Mouse (Mus musculus) CD8-positive naive resting alpha-beta T cell, adult 2 months (primary cell): ENCODE data around the gene Itgb1.
A peak's percentile ranks its signal among the peaks of the same experiment; 100 is the strongest.

Source experiments
- DNase-seq, 2 experiments: peaks; one replicate each; pipeline ENCODE4 v3.0.0; 2022; ENCODE audit warnings: low read depth in 2 of 2, low spot score in 2 of 2

Itgb1 gene

DNA sequence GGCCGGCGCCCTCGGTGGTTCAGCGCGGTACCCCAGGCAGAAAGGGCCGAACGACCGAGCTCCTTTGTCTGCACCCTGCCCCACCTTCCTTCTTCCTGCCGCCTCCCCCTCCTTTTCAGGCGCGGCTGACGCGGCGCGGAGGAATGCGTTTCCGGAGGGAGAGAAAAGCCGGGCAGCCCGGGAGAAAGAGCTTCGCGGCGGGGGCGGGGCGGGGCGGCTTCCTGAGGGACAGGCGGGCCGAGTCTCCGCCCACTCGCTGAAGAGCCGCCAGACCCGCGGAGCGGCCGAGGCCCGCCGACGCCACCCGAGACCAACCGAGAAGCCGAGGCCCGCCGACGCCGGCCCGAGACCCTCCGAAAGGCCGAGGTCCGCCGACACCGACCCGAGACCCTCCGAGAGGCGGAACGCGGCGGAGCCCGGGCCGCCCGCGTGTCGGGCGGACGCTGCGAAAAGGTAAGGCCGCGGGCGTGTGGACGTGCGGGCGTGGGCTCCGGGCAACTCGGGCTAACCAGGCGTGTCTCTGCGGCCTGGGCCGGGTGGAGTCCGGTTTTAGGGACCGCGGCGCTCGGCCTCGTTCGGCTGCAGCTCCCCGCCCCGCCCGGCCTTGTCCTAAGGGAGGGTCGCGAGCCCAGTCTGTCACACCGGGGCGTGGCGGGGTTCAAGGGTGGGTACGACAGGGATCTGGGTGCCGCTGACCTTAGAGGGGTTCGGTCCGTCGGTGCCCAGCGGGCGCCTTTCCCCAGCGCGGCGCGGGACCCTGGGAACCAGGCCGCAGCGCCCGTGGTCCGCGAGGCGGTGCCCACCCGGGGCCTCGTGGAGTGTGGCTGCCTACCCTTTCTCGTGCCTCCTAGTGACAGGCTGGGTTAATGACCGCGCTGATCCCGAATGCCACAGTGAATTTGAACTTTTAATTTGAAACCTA, at the start of gene Itgb1:
Gene Itgb1 (plus strand): TSS at position 148 of the 922 bp plus-strand sequence.
- DNase-seq, result peak; percentile 37 to 51

DNA sequence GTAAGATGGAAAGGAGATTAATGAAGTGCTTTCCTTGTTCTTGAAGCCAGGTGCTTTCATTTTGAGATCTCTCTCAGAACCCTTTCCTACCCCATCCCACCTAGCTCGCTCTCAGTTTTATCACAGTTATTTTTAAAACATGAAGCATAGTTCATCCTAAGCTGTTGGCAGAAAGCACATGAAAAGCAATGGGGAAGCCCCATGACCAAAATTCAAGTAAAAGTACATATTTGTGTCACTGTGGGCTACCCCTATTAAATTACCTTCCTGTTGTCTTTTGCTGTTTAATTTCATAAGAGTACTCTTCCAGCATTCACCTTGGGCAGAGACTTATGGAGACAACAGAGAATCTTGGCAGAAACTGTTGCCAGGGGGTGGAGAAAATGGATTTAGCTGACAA, 42.4 kb upstream of the Itgb1 start:
- no peak for DNase-seq

DNA sequence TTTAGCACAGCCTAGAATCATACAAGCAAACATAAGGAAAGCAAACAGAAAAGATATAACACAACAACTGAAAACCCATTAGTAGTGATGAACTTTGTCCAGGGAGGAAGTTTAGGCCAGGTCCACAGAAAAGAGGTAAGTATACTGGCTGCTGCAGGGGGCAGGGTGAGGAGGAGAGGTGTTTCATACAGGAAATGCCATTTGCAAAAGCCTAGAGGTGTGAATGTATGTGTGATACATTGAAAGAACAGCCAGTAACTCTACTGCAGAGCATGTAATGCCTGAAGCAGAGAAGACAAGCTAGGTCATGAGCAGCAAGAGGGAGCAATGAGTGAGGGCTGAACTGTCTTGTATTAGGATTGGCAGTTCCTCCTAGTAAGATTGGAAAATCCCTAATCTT, 40.0 kb upstream of the Itgb1 start:
- DNase-seq, result no peak

DNA sequence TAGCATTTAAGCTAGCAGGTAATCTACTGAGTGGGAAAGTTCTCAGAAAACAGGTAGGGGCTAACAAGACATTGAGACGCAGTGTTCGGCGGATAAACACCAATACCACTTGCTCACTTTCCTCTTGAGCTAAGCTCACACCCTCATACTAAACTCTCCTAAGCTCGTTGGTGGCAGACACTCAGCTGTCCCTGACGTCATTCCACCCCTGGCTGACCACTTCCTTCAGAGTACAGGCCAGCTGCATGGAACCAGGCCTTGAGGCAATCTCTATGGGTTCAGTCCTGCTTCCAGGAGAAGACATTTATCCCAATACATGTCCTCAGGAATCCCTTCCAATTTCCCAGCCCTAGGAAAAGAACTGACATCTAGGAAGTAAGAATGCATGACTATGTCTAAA, 39.0 kb upstream of the Itgb1 start:
- DNase-seq, result no peak

DNA sequence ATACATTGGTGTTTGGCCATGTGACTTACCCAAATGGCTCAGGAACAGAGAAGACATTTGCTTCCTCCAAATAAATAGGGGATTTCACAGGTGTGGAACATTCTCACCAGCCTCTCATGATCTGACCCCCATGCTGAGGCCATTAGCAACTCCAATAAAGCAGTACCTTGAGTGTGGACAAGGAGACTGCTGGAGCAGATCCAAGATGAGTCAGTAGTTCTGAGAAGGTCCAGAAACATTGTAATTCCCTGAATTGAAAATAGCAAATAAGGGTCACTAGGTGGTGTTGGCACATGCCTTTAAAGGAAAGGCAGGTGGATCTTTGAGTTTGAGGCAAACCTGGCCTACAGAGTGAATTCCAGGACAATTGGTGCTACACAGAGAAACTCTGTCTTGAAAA, 37.4 kb upstream of the Itgb1 start:
- DNase-seq, result no peak

DNA sequence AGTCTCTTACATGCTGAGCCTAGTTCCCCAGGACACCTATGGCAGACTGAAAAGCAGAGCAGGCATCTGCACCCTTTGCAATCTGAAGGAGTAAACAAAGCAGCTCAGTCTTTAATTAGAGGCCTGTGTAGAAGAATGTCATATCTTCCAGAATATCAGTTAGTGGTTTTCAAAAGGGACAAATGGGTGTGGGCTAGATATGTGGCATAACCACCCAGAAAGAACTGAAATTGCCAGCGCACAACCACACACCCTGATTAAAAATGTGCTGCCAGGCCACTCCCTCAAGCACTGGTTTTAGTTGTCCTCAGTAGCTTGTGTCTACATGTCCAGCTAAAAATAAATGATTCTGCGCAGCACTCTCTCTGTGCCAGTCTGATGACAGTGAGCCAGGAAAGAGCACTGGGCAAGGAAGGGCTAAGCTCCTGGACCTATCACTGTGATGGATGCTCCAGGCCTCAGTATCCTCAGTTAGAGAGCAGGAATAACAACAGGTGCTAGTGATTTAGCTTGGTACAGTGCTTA, 35.1 kb upstream of the Itgb1 start:
- DNase-seq, result no peak

DNA sequence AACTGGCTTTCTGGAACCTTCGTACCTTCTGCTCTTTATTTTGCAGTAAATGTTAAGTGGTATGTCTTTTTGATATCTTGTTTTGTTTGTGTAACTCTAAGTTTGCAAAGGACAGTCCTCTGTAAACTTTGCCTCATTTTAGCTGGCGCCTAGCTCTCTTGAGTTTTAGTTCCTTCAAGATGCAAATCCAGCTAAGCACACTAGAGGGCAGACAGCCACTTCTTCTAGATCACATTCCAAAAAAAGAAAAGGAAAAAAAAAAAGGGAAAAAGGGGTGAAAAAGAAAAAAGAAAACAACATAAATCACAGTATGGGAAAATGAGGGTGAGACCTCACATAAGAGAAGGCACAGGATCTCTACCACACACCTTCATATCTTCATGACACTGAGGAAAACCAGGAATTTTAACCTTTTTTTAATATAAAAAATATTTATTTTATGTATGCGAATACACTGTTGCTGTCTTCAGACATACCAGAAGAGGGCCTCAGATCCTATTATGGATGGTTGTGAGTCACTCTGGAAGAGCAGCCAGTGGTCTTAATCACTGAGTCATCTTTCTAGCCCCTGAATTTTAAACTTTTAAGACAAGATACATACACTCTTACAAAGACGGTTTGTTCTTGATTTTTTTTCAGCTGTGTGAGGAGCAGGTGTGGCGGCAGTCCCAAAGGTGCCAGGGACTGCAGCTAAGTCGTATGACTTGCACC, 32.9 kb upstream of the Itgb1 start:
- DNase-seq, result no peak

DNA sequence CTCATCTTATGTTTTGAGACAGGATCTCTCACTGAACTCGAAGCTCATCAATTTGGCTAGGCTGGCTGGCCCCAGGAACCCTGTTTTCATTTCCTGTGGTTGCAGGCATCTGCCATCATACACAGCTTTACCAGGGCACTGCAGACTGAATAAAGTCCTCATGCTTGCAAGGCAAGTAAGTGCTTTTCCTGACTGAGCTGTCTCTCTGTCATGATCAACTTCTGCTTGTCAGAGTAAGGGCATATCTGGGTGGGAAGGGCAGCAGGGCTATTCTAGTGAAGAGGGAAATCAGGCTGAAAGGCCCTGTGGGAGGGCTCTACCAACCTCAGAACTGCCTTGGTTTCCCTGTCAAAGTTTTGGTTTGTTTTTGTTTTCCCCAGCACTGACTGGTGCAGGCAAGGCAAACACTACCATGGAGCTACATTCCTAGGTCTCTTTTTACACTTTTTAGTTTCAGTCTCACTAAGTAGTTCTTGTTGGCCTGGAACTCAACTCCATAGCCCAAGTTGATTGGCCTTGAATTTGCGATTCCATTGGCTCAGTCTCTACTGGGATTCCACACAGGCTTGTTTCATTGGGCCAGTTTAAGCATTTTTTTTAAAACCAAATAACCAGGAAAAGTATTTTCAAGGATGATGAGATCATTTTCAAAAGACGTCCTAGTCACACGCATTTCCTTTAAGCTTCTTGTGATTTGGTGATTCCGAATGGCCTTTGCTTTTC, 31.7 kb upstream of the Itgb1 start:
- no peak for DNase-seq

DNA sequence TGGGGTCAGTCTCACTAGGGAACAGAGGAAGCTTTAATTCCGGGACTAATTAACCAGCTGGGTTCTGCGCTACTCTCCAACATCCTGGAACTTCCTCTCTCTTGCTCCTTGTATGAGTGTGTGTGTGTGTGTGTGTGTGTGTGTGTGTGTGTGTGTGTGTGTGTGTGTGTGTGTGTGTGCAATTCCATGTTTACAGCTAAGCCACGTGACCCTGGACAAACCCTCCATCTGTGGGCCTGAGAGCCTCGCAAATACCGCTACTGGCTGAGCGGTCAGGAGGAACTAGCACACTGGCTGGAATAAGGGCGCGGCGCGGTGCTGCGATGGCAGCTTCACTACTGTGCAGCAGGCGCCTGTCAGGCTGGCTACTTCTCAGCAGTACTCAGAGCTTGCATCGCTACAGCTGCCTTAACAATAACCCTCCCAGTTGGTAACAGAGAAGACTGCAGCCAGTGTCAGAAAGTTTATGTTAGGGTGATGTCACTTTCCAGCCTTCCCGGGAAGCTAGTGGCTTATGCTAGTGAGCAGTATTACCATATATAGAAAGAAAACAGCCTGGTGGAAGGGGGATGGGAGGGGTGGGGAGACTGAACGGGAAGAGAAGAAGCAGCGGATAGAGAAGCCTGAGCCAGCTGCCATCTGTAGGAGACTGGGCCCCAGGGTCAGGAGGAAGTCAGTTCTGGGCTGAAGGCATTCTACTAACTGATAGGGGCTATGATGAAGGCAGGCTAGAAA, 30.9 kb upstream of the Itgb1 start:
- DNase-seq, result no peak

DNA sequence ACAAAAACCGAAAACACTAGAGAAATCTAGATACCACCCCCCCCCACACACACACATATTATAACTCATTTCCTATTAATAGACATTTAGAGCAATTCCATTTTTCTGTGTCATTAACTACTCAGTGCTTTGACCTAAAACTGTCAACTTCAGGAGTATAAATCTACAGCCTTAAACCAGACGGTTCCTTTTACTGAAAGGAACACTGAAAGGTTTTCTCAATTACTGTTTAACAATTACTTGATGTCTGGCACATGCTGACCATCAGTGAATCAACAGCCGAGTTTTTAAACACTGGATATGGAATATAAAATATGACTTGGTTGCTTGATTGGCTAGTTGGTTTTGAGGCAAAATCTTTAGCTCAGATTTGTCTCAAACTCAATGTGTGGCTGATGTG, 23.3 kb upstream of the Itgb1 start:
- DNase-seq, result no peak

DNA sequence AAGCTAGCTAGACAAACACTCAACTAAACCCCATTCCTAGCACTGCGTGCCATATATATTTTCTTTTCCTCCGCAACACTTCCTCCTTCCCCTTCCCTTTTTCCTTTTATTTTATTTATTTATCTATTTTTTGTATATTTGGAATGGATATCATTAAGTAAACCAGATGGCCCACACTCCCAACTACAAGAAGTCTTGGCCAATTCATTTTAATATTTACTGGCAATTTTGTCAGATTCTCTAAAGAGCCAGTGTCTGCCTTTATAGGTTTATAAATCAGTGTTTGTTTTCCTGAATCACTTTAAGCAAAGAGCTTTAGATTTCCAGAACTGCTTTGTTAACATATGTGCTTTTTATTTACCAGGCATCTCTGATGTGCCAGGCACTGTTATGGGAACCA, 22.8 kb upstream of the Itgb1 start:
- DNase-seq, result no peak

DNA sequence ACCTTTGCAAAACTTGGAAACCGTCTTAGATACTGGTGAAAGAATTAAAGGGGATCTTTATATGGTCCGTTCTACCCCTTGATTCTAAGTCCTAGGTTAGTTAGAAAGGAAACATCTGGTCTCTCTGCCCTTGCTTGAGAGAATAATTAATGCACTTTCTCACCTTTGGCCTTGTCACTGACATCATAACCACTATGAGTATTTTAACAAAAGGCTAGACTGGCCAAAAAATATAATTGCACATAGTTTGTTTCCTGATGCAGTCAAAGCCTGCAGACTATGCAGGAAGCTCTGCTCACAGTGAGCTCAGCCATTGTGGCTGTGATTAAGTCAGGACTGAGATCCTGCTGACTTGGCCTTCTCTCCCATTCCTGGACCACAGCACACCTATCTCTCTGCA, 22.3 kb upstream of the Itgb1 start:
- DNase-seq, result no peak

DNA sequence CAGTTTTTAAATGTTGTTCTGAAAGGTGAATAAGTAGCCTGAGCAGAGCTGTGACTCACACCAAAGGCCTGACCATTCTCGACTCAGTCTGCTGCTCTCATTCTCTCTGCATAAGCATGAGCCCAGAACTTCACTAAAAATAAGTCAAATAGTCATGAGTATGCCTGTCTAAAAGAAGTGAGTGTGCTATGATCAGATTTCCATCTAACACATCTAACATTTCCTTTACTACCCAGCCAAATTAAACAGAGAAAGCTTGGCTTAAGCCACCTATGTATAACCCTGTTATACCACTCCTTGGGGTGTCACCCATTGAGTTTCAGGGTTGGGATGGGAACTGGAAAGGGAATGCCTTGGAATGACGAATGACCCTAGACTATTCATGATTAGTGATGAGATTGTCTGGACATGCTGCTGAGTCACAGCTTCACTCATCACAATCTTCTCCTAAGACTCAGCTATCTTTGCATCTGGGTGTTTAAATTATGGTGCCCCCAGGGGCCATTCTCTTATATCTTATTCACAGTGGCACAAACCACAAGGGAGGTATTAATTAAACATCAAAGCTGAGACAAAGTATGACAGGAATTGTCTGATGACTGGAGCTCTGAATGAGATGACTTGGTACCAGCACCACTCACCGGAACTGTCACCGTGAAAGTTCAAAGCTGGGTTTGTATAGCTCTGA, 18.7 kb upstream of the Itgb1 start:
- no peak for DNase-seq

DNA sequence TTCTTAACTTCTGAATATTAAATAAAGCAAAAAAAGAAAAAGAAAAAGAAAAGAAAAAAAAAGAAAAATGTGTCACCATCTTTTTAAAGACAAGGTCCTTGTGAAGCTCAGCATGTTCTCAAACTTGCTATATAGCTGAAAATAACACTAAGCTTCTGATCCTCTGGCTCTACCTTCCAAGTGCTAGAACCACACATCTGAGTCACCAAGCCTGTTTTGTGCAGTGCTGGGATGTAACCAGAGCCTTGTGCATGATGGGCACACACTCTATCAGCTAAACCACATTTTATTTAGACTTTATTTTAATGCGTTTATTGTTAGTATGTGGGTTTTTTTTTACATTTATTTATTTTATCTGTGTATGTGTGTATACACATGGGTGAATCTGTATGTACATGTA, 13.6 kb upstream of the Itgb1 start:
- DNase-seq, result no peak

DNA sequence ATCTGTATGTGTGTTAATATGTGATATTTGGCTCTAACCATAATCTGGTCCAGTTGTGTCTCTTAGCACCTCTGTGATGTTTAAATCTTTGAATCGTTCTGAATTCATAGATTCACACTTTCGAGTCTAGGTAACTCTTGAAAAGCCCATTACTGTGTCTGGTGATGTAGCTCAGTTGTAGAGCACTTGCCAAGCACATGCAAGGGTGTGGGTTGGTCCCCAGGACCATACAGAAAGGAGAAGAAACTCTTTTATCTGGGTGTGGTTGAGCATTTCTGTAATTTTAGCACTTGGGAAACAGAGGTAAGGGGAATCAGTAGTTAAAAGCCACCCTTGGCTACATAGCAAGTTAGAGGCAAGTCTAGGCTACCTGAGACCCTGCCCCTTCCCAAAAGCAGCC, 13.0 kb upstream of the Itgb1 start:
- no peak for DNase-seq

DNA sequence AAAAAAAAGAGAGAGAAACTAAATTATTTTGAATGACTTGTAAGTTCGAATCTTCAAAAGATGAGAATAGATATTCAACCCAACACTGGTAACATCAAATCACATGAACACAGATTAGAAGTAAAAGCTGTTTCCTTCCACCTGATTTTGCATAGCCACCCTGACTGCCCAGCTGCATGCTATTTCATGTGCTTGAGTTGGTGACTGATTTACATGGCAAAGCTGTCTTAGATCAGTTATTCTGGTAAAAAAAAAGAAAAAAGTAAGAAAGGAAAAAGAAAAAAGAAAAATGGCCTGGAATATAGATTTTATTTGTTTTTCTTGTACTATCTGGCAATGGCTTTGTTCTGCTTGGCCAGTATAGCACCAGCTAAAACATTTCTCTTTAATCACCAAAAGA, 12.5 kb upstream of the Itgb1 start:
- no peak for DNase-seq

DNA sequence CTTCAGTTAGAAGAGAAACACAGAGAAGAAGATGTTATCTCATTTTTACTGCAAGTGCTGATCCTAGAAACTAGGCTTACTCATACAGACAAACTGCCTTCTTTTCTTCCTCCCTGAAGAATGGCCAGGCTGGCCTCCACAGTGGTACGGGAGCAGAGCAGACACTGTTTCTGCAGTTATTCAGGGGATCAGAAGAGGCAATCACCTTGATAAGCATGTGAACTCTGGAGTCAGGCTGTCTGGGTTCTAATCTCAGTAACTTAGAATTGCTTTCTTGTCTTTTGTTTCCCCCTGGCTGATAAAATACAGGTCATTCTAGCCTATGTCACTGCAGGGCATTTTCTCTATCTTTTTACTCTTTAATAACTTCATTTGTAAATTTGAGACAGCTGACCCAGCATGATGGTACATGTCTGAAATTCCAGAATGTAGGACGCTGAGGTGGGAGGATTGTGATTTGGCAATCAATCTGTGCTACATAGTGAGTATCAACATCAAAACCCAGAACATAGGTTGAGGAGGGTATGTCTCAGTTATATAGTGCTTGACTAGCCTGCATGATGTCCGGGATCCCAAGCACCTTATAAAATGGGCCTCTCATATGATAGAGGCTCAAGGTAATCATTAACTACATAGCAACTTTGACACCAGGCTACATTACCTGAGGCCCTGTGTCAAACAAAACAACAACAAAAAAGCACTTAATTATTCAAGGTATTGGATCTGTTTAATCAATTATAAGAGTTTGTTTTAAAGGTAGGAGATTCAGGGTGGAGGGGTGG, 9.4 kb upstream of the Itgb1 start:
- no peak for DNase-seq

DNA sequence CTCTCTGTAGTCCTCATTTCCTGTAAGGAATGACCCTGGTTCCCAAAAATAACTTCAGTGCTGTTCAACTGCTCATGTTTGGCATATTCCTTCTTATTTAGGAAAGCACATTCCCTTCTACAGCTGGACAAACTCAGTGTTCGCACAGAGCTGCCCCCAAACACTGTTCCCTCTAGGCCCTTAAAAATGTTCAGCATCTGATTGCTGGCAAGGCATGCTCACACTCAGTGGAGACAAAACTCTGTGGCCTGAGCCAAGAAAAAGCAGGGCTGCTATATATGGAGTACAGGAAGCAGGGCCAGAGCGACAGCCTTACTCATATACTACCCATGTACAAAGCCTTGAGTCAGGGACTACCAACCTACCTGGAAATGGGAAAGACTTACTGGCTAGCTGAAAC, 5.5 kb upstream of the Itgb1 start:
- no peak for DNase-seq

DNA sequence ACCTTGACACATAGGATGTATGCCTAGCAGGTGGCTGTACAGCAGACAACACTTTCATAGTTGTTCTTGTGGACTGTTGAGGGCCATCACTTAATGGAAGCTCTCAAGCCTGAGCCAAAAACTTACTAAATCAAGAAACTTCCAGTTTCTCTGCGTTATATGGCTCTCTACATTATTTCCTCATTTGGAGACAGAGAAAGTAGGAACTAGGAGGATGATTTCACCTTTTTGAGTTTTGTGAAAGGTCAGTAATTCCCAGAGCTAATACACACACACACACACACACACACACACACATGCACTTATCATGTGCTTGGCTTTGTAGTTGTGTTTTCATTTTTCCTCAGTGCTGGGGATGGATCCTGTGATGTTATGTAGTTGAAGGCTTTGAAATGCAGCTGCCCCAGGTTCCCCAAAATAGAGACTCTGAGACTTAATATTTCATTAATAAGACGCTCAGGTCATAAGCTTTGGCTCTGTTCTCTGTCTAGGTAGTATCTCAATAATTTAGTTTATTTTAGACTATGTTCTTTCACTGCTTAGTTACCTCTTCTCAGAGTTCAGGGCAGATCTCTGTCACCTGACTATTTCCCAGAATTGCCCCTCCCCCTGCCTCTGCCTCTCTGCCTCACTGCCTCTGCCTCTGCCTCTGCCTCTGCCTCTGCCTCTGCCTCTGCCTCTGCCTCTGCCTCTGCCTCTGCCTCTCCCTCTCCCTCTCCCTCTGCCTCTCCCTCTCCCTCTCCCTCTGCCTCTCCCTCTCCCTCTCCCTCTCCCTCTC, 4.7 kb upstream of the Itgb1 start:
- no peak for DNase-seq
